Mouse (Mus musculus) neural tube, embryonic 13.5 days (tissue): ENCODE measurements around the gene Cd3d. TPM values are rescaled to one million over a fixed set of nuclear protein-coding genes. Genes with fewer than 3 reads are reported as not detected.

Source experiments
- ATAC-seq: fragments of 200-750 bp; cut with Nextera tagmentation; 2 replicates; pipeline ENCODE4 v1.8.0; 2017; ENCODE audit warnings: low read depth, mild to moderate bottlenecking, moderate TSS enrichment, moderate library complexity
- H3K27ac ChIP-seq: fragments of 300-500 bp; sonication (generic); replicated peaks from 2 replicates; pipeline ENCODE4 v1.5.1; 2015; ENCODE audit warnings: moderate library complexity, mild to moderate bottlenecking, inconsistent platforms
- H3K27me3 ChIP-seq: fragments of 300-500 bp; sonication (generic); 2 replicates; pipeline ENCODE4 v1.6.1; 2015; ENCODE audit warnings: mild to moderate bottlenecking, inconsistent platforms
- H3K36me3 ChIP-seq: fragments of 300-500 bp; sonication (generic); 2 replicates; pipeline ENCODE4 v1.6.1; 2015; ENCODE audit warnings: mild to moderate bottlenecking, inconsistent platforms
- H3K4me1 ChIP-seq: fragments of 300-500 bp; sonication (generic); replicated peaks from 2 replicates; pipeline ENCODE4 v1.6.1; 2015; ENCODE audit warnings: inconsistent platforms
- H3K4me2 ChIP-seq: fragments of 300-500 bp; sonication (generic); 2 replicates; pipeline ENCODE4 v1.6.1; 2015; ENCODE audit warnings: inconsistent platforms, mild to moderate bottlenecking, moderate library complexity
- H3K4me3 ChIP-seq: fragments of 300-500 bp; sonication (generic); 2 replicates; pipeline ENCODE4 v1.5.1; 2015; ENCODE audit warnings: mild to moderate bottlenecking, inconsistent platforms
- H3K9ac ChIP-seq: fragments of 300-500 bp; sonication (generic); 2 replicates; pipeline ENCODE4 v1.6.1; 2015; ENCODE audit warnings: moderate library complexity, mild to moderate bottlenecking, inconsistent platforms
- H3K9me3 ChIP-seq: fragments of 300-500 bp; sonication (generic); 2 replicates; pipeline ENCODE4 v1.6.1; 2016; ENCODE audit warnings: inconsistent platforms
- WGBS: fragments of 180-500 bp; shearing (Covaris S2); methylation state at CpG from one replicate; pipeline ENCODE4 v1.1.7; 2015; 5-methylcytosine and 5-hydroxymethylcytosine counted together
- polyA plus RNA-seq: library from polyadenylated mRNA; unstranded; fragments of >200 nt; fragmentation: Nextera tagmentation; extraction: Ambion mirVana; gene quantifications from 2 replicates; pipeline ENCODE4 v1.2.1, GENCODE M21; 2015

The Cd3d gene
- polyA plus RNA-seq, 1 experiment from 2014 or later: not detected

- Histone ChIP-seq H3K27ac (no peak overlapping the region), H3K27me3 (no peaks in the 10 kb centered on the region), H3K9ac (no peak overlapping the region), H3K4me1 (no peaks in the 10 kb centered on the region), H3K4me3 (no peak overlapping the region), H3K36me3 (no peaks in the 10 kb centered on the region), H3K4me2 (no peak overlapping the region), H3K9me3 (no peaks in the 10 kb centered on the region)
- 84% methylated on average over 7 of the region's 7 CpGs for WGBS
- no peak for ATAC-seq
Measured at GRCm38 (mm10) chr9:44979806-44980205, 1.8 kb upstream of the Cd3d start.

- H3K9ac ChIP-seq: no peak within 1 kb of the TSS
- no peaks in the 10 kb centered on the region for H3K27me3 ChIP-seq
- no peak within 1 kb of the TSS for H3K4me3 ChIP-seq
- no peak within 1 kb of the TSS for H3K4me2 ChIP-seq
- ATAC-seq: no peak
- H3K36me3 ChIP-seq: no peaks in the 10 kb centered on the region
- H3K4me1 ChIP-seq: no peaks in the 10 kb centered on the region
- H3K9me3 ChIP-seq: no peaks in the 10 kb centered on the region
- no peak within 1 kb of the TSS for H3K27ac ChIP-seq
- 69% methylated on average over 3 of the region's 3 CpGs for WGBS
Measured at GRCm38 (mm10) chr9:44980242-44980641, 1.3 kb upstream of the Cd3d start, which contains the start of gene Cd3g. Cd3g (minus strand) TSS chr9:44980431.

GRCm38 (mm10) chr9:44981104-44981503, 482 bp upstream of the Cd3d start:
- ATAC-seq: no peak

GRCm38 (mm10) chr9:44982081-44982480, 495 bp downstream of the Cd3d start:
- Histone ChIP-seq H3K27ac (no peak overlapping the region), H3K27me3 (no peaks in the 10 kb centered on the region), H3K4me2 (no peak overlapping the region), H3K4me3 (no peak overlapping the region), H3K9me3 (no peaks in the 10 kb centered on the region), H3K9ac (no peak overlapping the region), H3K36me3 (no peaks in the 10 kb centered on the region), H3K4me1 (no peaks in the 10 kb centered on the region)
- no peak for ATAC-seq
- 91% methylated on average over 8 of the region's 8 CpGs for WGBS

More at GRCm38 (mm10) chr9:44981104-44981503, 482 bp upstream of the Cd3d start:
- Histone ChIP-seq H3K4me1 (no peaks in the 10 kb centered on the region), H3K36me3 (no peaks in the 10 kb centered on the region), H3K9me3 (no peaks in the 10 kb centered on the region), H3K4me2 (no peak overlapping the region), H3K27me3 (no peaks in the 10 kb centered on the region), H3K4me3 (no peak overlapping the region), H3K9ac (no peak overlapping the region), H3K27ac (no peak overlapping the region)
- WGBS: 87% methylated on average over 2 of the region's 2 CpGs

GRCm38 (mm10) chr9:44982531-44982930, 945 bp downstream of the Cd3d start:
- Histone ChIP-seq H3K4me2 (no peak overlapping the region), H3K9me3 (no peaks in the 10 kb centered on the region), H3K27ac (no peak overlapping the region), H3K4me1 (no peaks in the 10 kb centered on the region), H3K27me3 (no peaks in the 10 kb centered on the region), H3K9ac (no peak overlapping the region), H3K4me3 (no peak overlapping the region), H3K36me3 (no peaks in the 10 kb centered on the region)
- no peak for ATAC-seq
- WGBS: 89% methylated on average over 3 of the region's 3 CpGs

- H3K27ac ChIP-seq: no peak overlapping the region
- no peak overlapping the region for H3K9ac ChIP-seq
- no peaks in the 10 kb centered on the region for H3K27me3 ChIP-seq
- no peak for ATAC-seq
- 83% methylated on average over 2 of the region's 2 CpGs for WGBS
- H3K36me3 ChIP-seq: no peaks in the 10 kb centered on the region
- H3K4me3 ChIP-seq: no peak overlapping the region
- no peaks in the 10 kb centered on the region for H3K9me3 ChIP-seq
- no peak overlapping the region for H3K4me2 ChIP-seq
- H3K4me1 ChIP-seq: no peaks in the 10 kb centered on the region
Measured at GRCm38 (mm10) chr9:44983001-44983400, 1.4 kb downstream of the Cd3d start.

GRCm38 (mm10) chr9:44985721-44986161, 4.2 kb downstream of the Cd3d start:
- Histone ChIP-seq H3K27ac (no peak overlapping the region), H3K4me3 (no peak overlapping the region), H3K4me2 (no peak overlapping the region), H3K9me3 (no peaks in the 10 kb centered on the region), H3K27me3 (no peaks in the 10 kb centered on the region), H3K9ac (no peak overlapping the region), H3K4me1 (no peaks in the 10 kb centered on the region), H3K36me3 (no peaks in the 10 kb centered on the region)
- no peak for ATAC-seq
- whole genome bisulfite sequencing: 83% methylated on average over 3 of the region's 3 CpGs

- no peak for ATAC-seq
- Histone ChIP-seq H3K4me2 (no peak overlapping the region), H3K9ac (no peak overlapping the region), H3K4me3 (no peak overlapping the region), H3K27ac (no peak overlapping the region), H3K4me1 (no peaks in the 10 kb centered on the region), H3K9me3 (no peaks in the 10 kb centered on the region), H3K27me3 (no peaks in the 10 kb centered on the region), H3K36me3 (no peaks in the 10 kb centered on the region)
- WGBS: 67% methylated on average over 14 of the region's 14 CpGs
Measured at GRCm38 (mm10) chr9:44986242-44986781, 4.7 kb downstream of the Cd3d start.

GRCm38 (mm10) chr9:44986976-44987375, 5.4 kb downstream of the Cd3d start:
- ATAC-seq: no peak
- Histone ChIP-seq H3K36me3 (no peaks in the 10 kb centered on the region), H3K4me3 (no peak overlapping the region), H3K9ac (no peak overlapping the region), H3K9me3 (no peaks in the 10 kb centered on the region), H3K27me3 (no peaks in the 10 kb centered on the region), H3K4me1 (no peaks in the 10 kb centered on the region), H3K4me2 (no peak overlapping the region), H3K27ac (no peak overlapping the region)
- 78% methylated on average over 5 of the region's 5 CpGs for whole genome bisulfite sequencing

GRCm38 (mm10) chr9:44991821-44992220, 10.2 kb downstream of the Cd3d start:
- Histone ChIP-seq H3K9ac (no peak overlapping the region), H3K4me1 (no peaks in the 10 kb centered on the region), H3K36me3 (no peaks in the 10 kb centered on the region), H3K4me2 (no peak overlapping the region), H3K4me3 (no peak overlapping the region), H3K27me3 (no peaks in the 10 kb centered on the region), H3K9me3 (no peaks in the 10 kb centered on the region), H3K27ac (no peak overlapping the region)
- 83% methylated on average over 2 of the region's 2 CpGs for WGBS
- no peak for ATAC-seq

- H3K36me3 ChIP-seq: no peaks in the 10 kb centered on the region
- H3K27me3 ChIP-seq: no peaks in the 10 kb centered on the region
Measured at GRCm38 (mm10) chr9:44992271-44992670, 10.7 kb downstream of the Cd3d start.

GRCm38 (mm10) chr9:44993268-44993667, 11.7 kb downstream of the Cd3d start:
- H3K27me3 ChIP-seq: no peaks in the 10 kb centered on the region
- H3K9me3 ChIP-seq: no peaks in the 10 kb centered on the region
- H3K36me3 ChIP-seq: no peaks in the 10 kb centered on the region
- no peak overlapping the region for H3K9ac ChIP-seq
- 89% methylated on average over 2 of the region's 2 CpGs for WGBS
- H3K4me1 ChIP-seq: no peaks in the 10 kb centered on the region
- no peak overlapping the region for H3K4me3 ChIP-seq
- ATAC-seq: no peak
- H3K4me2 ChIP-seq: no peak overlapping the region
- H3K27ac ChIP-seq: no peak overlapping the region

More at GRCm38 (mm10) chr9:44992271-44992670, 10.7 kb downstream of the Cd3d start:
- H3K4me2 ChIP-seq: no peak overlapping the region
- H3K4me1 ChIP-seq: no peaks in the 10 kb centered on the region
- no peaks in the 10 kb centered on the region for H3K9me3 ChIP-seq
- H3K27ac ChIP-seq: no peak overlapping the region
- no peak for ATAC-seq
- no peak overlapping the region for H3K4me3 ChIP-seq
- no peak overlapping the region for H3K9ac ChIP-seq

GRCm38 (mm10) chr9:44994962-44995361, 13.4 kb downstream of the Cd3d start:
- H3K27me3 ChIP-seq: no peaks in the 10 kb centered on the region
- H3K4me3 ChIP-seq: no peak overlapping the region
- no peak overlapping the region for H3K4me2 ChIP-seq
- no peaks in the 10 kb centered on the region for H3K9me3 ChIP-seq
- no peak overlapping the region for H3K27ac ChIP-seq
- H3K9ac ChIP-seq: no peak overlapping the region
- WGBS: 79% methylated on average over 4 of the region's 4 CpGs
- H3K36me3 ChIP-seq: no peaks in the 10 kb centered on the region
- ATAC-seq: no peak
- H3K4me1 ChIP-seq: no peaks in the 10 kb centered on the region
